Mouse (Mus musculus): ENCODE data around the gene Hils1. TPM values are rescaled to one million over a fixed set of nuclear protein-coding genes. Genes with fewer than 3 reads are reported as not detected.

Hils1 gene
- total and polyA plus RNA-seq, 3 experiments, result not detected

DNA sequence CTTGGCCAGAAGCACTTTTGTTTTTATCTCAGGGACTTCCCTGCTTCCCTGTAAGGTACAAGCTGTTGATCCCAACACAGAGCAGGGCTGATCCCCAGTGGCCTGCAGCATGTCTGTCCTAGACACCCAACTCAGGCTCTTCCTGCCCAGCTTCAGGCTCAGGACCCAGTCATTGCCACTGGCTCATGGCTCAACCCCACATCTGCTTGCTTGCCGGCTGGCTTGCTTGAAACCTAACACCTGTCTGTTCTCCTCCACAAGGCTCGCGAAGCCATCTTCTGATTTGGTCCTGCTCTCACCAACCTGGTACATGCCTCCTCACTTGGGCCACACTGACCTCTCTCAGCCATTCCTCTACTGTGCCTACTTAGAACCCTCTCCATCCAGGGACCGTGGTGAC, 37.2 kb upstream of the Hils1 start:
- no peaks in the 10 kb centered on the region for H3K36me3 ChIP-seq (ENCODE audit: control insufficient read depth in 1 of 2, insufficient read depth in 2 of 2, low read length in 2 of 2)
- H3K4me1 ChIP-seq (ENCODE audit: control insufficient read depth in 1 of 2, insufficient read depth in 2 of 2, low read length in 2 of 2), result no peaks in the 10 kb centered on the region
- H3K9me3 ChIP-seq (replicated peaks; ENCODE audit: insufficient read depth, low read length), result no peaks in the 10 kb centered on the region
- no peak overlapping the region for H3K27ac ChIP-seq (ENCODE audit: control insufficient read depth, low read depth, low read length)
- no peak overlapping the region for H3K4me3 ChIP-seq (ENCODE audit: control insufficient read depth in 1 of 2, insufficient read depth in 1 of 2, low read depth in 2 of 2, low read length in 2 of 2)
- no peaks in the 10 kb centered on the region for H3K79me2 ChIP-seq (ENCODE audit: control insufficient read depth, insufficient read depth, low read length, poor library complexity)
- no peak for DNase-seq (ENCODE audit: low read depth, low spot score)
- H3K9ac ChIP-seq (ENCODE audit: control insufficient read depth, low read depth, low read length, poor library complexity, severe bottlenecking), result no peak overlapping the region
- peaks cover 10 to 15% of the 10 kb centered on the region in 2 experiments for H3K27me3 ChIP-seq (ENCODE audit: control insufficient read depth in 1 of 2, insufficient read depth in 2 of 2, low read length in 2 of 2)
- no peak for TF ChIP-seq POLR2AphosphoS2 (IDR thresholded peaks at IDR 0.05; ENCODE audit: low read length)
- no peak for TF ChIP-seq UBTF (IDR thresholded peaks at IDR 0.05; ENCODE audit: borderline replicate concordance, insufficient read depth, low read depth, low read length)
- TF ChIP-seq SIN3A (IDR thresholded peaks at IDR 0.05; ENCODE audit: low read length), result no peak
- TF ChIP-seq MYB (IDR thresholded peaks at IDR 0.05; ENCODE audit: low read depth, low read length), result no peak
- TF ChIP-seq RCOR1 (IDR thresholded peaks at IDR 0.05; ENCODE audit: low read depth, low read length), result no peak
- TF ChIP-seq GATA1 (IDR thresholded peaks at IDR 0.05; ENCODE audit: low read depth, low read length), result no peak
- no peak for TF ChIP-seq POLR2AphosphoS5 (IDR thresholded peaks at IDR 0.05; ENCODE audit: borderline replicate concordance, low read depth, low read length)
- no peak for TF ChIP-seq CTCF (IDR thresholded peaks at IDR 0.05 in 2 of 3, conservative IDR thresholded peaks at IDR 0.05 in 1 of 3; ENCODE audit: control insufficient read depth in 1 of 3, insufficient read depth in 1 of 3, low read depth in 2 of 3, low read length in 3 of 3, poor library complexity in 1 of 3, severe bottlenecking in 1 of 3)
- no peak for TF ChIP-seq NRF1 (IDR thresholded peaks at IDR 0.05; ENCODE audit: insufficient read depth, low read depth, low read length, poor library complexity, severe bottlenecking)

DNA sequence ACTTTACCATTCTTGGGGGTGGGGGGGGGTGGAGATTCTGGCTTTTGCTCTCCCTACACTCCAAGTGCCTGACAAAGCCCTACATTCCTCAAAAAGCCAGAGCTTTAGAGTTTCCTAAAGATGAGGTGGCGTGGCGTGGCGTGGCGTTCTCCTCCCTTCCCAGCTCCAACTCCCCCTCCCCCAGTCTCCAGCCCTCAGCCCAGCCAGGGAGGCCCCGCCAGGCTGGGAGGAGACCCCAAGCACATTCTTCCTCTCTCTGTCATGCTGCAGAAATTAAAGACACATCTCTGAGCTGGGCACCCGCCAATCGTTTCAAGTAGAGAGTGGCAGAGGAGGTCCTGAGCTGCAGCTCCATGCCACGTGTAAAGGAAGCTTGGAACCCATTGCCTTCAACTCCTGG, 33.8 kb upstream of the Hils1 start:
- Histone ChIP-seq H3K27me3 (ENCODE audit: control insufficient read depth in 1 of 2, insufficient read depth in 2 of 2, low read length in 2 of 2) (peaks cover 11 to 15% of the 10 kb centered on the region in 2 experiments), H3K36me3 (ENCODE audit: control insufficient read depth in 1 of 2, insufficient read depth in 2 of 2, low read length in 2 of 2) (no peaks in the 10 kb centered on the region), H3K9ac (ENCODE audit: control insufficient read depth, low read depth, low read length, poor library complexity, severe bottlenecking) (no peak overlapping the region), H3K4me3 (ENCODE audit: control insufficient read depth in 1 of 2, insufficient read depth in 1 of 2, low read depth in 2 of 2, low read length in 2 of 2) (no peak overlapping the region), H3K9me3 (replicated peaks; ENCODE audit: insufficient read depth, low read length) (no peaks in the 10 kb centered on the region), H3K27ac (ENCODE audit: control insufficient read depth, low read depth, low read length) (no peak overlapping the region), H3K79me2 (ENCODE audit: control insufficient read depth, insufficient read depth, low read length, poor library complexity) (no peaks in the 10 kb centered on the region), H3K4me1 (ENCODE audit: control insufficient read depth in 1 of 2, insufficient read depth in 2 of 2, low read length in 2 of 2) (peaks cover 0 to 5% of the 10 kb centered on the region in 2 experiments; a peak in 3 of 4 replicates)
- TF ChIP-seq UBTF (IDR thresholded peaks at IDR 0.05; ENCODE audit: borderline replicate concordance, insufficient read depth, low read depth, low read length) (no peak), RAD21 (IDR thresholded peaks at IDR 0.05; ENCODE audit: low read depth, low read length) (no peak), E2F4 (IDR thresholded peaks at IDR 0.05; ENCODE audit: borderline replicate concordance, low read depth, low read length) (no peak), HCFC1 (IDR thresholded peaks at IDR 0.05; ENCODE audit: low read depth, low read length) (no peak), MAX (IDR thresholded peaks at IDR 0.05; ENCODE audit: low read length) (no peak), ZKSCAN1 (IDR thresholded peaks at IDR 0.05; ENCODE audit: low read depth, low read length) (no peak), ETS1 (IDR thresholded peaks at IDR 0.05; ENCODE audit: low read depth, low read length) (no peak)
- DNase-seq (ENCODE audit: low read depth, low spot score), result no peak

DNA sequence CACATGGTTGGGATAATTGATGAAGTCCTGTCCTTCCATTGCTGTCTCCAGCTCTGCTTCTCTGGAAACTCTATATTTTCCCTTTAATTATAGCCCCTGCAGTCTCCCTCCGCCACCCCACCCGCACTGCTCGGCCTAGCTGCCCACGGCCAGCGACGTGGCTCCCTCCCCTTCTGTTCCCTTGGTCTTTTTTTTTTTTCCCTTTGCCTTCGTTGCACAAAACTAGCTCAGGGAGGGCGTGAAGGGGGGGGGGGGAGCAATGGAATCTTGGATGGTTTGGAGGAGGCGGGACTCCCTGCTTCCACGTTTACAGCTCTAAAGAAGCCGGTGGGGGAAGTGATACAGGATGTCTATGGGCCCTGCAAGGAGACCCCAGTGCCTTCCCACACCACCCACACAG, 32.9 kb upstream of the Hils1 start:
- Histone ChIP-seq H3K4me1 (ENCODE audit: control insufficient read depth in 1 of 2, insufficient read depth in 2 of 2, low read length in 2 of 2) (peaks cover 0 to 5% of the 10 kb centered on the region in 2 experiments; a peak in 3 of 4 replicates), H3K27ac (ENCODE audit: control insufficient read depth, low read depth, low read length) (no peak overlapping the region), H3K36me3 (ENCODE audit: control insufficient read depth in 1 of 2, insufficient read depth in 2 of 2, low read length in 2 of 2) (no peaks in the 10 kb centered on the region), H3K9me3 (replicated peaks; ENCODE audit: insufficient read depth, low read length) (no peaks in the 10 kb centered on the region), H3K4me3 (ENCODE audit: control insufficient read depth in 1 of 2, insufficient read depth in 1 of 2, low read depth in 2 of 2, low read length in 2 of 2) (no peak overlapping the region), H3K79me2 (ENCODE audit: control insufficient read depth, insufficient read depth, low read length, poor library complexity) (no peaks in the 10 kb centered on the region), H3K27me3 (ENCODE audit: control insufficient read depth in 1 of 2, insufficient read depth in 2 of 2, low read length in 2 of 2) (peaks cover 11 to 15% of the 10 kb centered on the region in 2 experiments), H3K9ac (ENCODE audit: control insufficient read depth, low read depth, low read length, poor library complexity, severe bottlenecking) (no peak overlapping the region)
- TF ChIP-seq MAFK (IDR thresholded peaks at IDR 0.05; ENCODE audit: borderline replicate concordance, low read depth, low read length), result no peak
- no peak for TF ChIP-seq ETS1 (IDR thresholded peaks at IDR 0.05; ENCODE audit: low read depth, low read length)
- no peak for TF ChIP-seq RAD21 (IDR thresholded peaks at IDR 0.05; ENCODE audit: low read depth, low read length)
- no peak for TF ChIP-seq MYC (IDR thresholded peaks at IDR 0.05; ENCODE audit: low read depth, low read length)
- TF ChIP-seq ZMIZ1 (IDR thresholded peaks at IDR 0.05; ENCODE audit: low read depth, low read length), result no peak
- TF ChIP-seq CHD2 (IDR thresholded peaks at IDR 0.05; ENCODE audit: low read length), result no peak
- no peak for TF ChIP-seq MAX (IDR thresholded peaks at IDR 0.05; ENCODE audit: low read length)
- no peak for DNase-seq (ENCODE audit: low read depth, low spot score)
